Mouse (Mus musculus) erythroblast, embryonic 14.5 days (primary cell): ENCODE results near the gene B3gnt6.

Source experiments
- GATA1 ChIP-seq: IDR thresholded peaks from 2 replicates; pipeline ENCODE4 v1.6.1; 2012; ENCODE audit warnings: low read length, inconsistent platforms, mixed read lengths
- TAL1 ChIP-seq: IDR thresholded peaks from 3 replicates; pipeline ENCODE4 v1.6.1; 2012; ENCODE audit warnings: low read length, inconsistent platforms, mixed read lengths

GRCm38 (mm10) chr7:98142648-98143047 is 56.6 kb downstream of the B3gnt6 start:
- TF ChIP-seq TAL1 (no peak), GATA1 (no peak)
